ENCODE assay signal across 8 mouse cellular contexts in the genomic region with DNA sequence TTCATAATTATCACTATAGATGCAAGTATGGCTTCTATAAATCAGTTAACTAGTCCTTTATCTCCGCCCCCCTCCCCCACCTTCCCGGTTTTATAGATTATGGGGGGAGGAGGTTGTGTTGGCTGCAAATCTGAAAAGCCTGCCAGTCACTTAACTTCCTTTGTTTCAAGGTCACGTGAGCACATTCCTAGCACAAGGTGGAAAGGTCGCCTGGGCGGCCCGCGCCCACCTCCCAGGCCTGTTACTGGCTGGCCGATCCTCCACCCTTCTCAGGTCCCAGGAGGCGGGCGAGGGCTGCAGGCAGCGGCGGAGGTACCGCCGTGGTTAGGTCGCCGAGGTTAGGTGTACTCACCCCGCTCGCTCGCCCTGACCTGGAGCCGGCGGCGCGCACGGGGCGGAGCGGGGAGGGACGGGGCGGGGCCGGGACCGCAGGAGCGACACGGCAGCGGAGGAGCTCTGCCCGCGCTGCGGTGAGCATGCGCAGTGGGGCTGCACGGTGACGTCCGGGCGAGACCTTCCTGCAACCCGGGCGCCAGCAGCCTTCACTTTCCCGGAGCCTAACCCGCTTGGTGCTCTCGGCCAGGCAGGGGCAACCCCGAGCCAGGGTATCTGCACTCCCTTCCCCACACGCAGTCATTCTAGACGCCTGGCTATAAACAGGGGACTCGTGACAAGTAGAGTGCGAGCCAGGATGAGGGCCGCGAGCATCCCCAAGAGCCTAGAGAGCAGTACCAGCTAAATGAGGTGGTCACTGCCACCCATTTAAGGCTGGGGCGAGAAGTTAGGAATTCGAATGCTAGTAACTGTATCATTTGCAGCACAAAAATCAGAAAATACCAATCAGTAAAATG. TPM values are rescaled to one million over a fixed set of nuclear protein-coding genes. Genes with fewer than 3 reads are reported as not detected.
DNase-seq lines count a peak whose midpoint lies in the region; ATAC-seq and TF ChIP-seq lines count a peak whose summit lies in the region.

A gene (minus strand): TSS at position 382 of the 851 bp plus-strand sequence.

- peak within 1 kb of the TSS; percentile 62 for H3K4me3 ChIP-seq in embryonic facial prominence, embryonic 14.5 days (ENCODE audit: low read depth, low read length)
- H3K4me3 ChIP-seq in limb, embryonic 14.5 days (replicated peaks; ENCODE audit: low read length): peak within 1 kb of the TSS; percentile 63
- peak within 1 kb of the TSS; percentile 63 for H3K4me3 ChIP-seq in midbrain, postnatal 0 days (ENCODE audit: low read depth, low read length)

- no peaks in the 10 kb centered on the region for H3K27me3 ChIP-seq in embryonic facial prominence, embryonic 14.5 days (replicated peaks; ENCODE audit: control insufficient read depth, insufficient read depth, low read length)
- no peaks in the 10 kb centered on the region for H3K27me3 ChIP-seq in limb, embryonic 14.5 days (ENCODE audit: control insufficient read depth, insufficient read depth, low read length)
- no peaks in the 10 kb centered on the region for H3K27me3 ChIP-seq in midbrain, postnatal 0 days (ENCODE audit: insufficient read depth, low read length)

- H3K9ac ChIP-seq in embryonic facial prominence, embryonic 14.5 days (ENCODE audit: low read depth, low read length): peak within 1 kb of the TSS; percentile 82
- H3K9ac ChIP-seq in limb, embryonic 14.5 days (ENCODE audit: low read depth, low read length, severe bottlenecking): peak within 1 kb of the TSS; percentile 86
- peak within 1 kb of the TSS; percentile 84 for H3K9ac ChIP-seq in midbrain, postnatal 0 days (replicated peaks; ENCODE audit: low read length, poor library complexity, severe bottlenecking)

- 2% methylated on average over 23 of the region's 55 CpGs for WGBS in embryonic facial prominence, embryonic 14.5 days
- WGBS in limb, embryonic 14.5 days: 2% methylated on average over 51 of the region's 55 CpGs
- WGBS in midbrain, postnatal 0 days: 1% methylated on average over 48 of the region's 55 CpGs

- peak; percentile 98 for ATAC-seq in embryonic facial prominence, embryonic 14.5 days (ENCODE audit: low read depth)
- peak; percentile 96 for ATAC-seq in limb, embryonic 14.5 days (ENCODE audit: low FRiP score, low read depth)
- ATAC-seq in midbrain, postnatal 0 days (ENCODE audit: low FRiP score): peak; percentile 97

- no peak for TF ChIP-seq CTCF in midbrain, postnatal 0 days (IDR thresholded peaks at IDR 0.05)

- no peaks in the 10 kb centered on the region for H3K9me3 ChIP-seq in embryonic facial prominence, embryonic 14.5 days (ENCODE audit: control insufficient read depth, low read length)
- no peaks in the 10 kb centered on the region for H3K9me3 ChIP-seq in limb, embryonic 14.5 days (ENCODE audit: control insufficient read depth, low read length)
- no peaks in the 10 kb centered on the region for H3K9me3 ChIP-seq in midbrain, postnatal 0 days (ENCODE audit: low read length)

- peak; percentile 62; the same call in 1 of the 2 replicates for TF ChIP-seq POLR2A in limb, embryonic 14.5 days (IDR thresholded peaks at IDR 0.05; ENCODE audit: borderline replicate concordance, extremely low read depth, insufficient read depth, insufficient read length)

- H3K36me3 ChIP-seq in embryonic facial prominence, embryonic 14.5 days (ENCODE audit: control insufficient read depth, insufficient read depth, low read length): no peaks in the 10 kb centered on the region
- no peaks in the 10 kb centered on the region for H3K36me3 ChIP-seq in limb, embryonic 14.5 days (ENCODE audit: control insufficient read depth, insufficient read depth, low read length)
- H3K36me3 ChIP-seq in midbrain, postnatal 0 days (ENCODE audit: insufficient read depth, low read length): no peaks in the 10 kb centered on the region

- 0 out of 2 replicates have a peak, but pooled peaks cover 9% of the 10 kb centered on the region for H3K4me1 ChIP-seq in embryonic facial prominence, embryonic 14.5 days (ENCODE audit: control insufficient read depth, insufficient read depth, low read length)
- 0 out of 2 replicates have a peak, but pooled peaks cover 2% of the 10 kb centered on the region for H3K4me1 ChIP-seq in limb, embryonic 14.5 days (ENCODE audit: control insufficient read depth, insufficient read depth, low read length)
- H3K4me1 ChIP-seq in midbrain, postnatal 0 days (ENCODE audit: insufficient read depth, low read length): no peaks in the 10 kb centered on the region

- H3K4me2 ChIP-seq in embryonic facial prominence, embryonic 14.5 days (ENCODE audit: low read depth, low read length): peak within 1 kb of the TSS; percentile 68
- peak within 1 kb of the TSS; percentile 67 for H3K4me2 ChIP-seq in limb, embryonic 14.5 days (replicated peaks; ENCODE audit: low read depth, low read length, severe bottlenecking)
- H3K4me2 ChIP-seq in midbrain, postnatal 0 days (ENCODE audit: low read depth, low read length, poor library complexity, severe bottlenecking): peak within 1 kb of the TSS; percentile 61

- DNase-seq in 3T3-L1 (ENCODE audit: low read depth, low spot score): peak; percentile 87
- DNase-seq in adrenal gland, postnatal 4 days (ENCODE audit: low spot score in 2 of 2): peak; percentile 77 to 80
- DNase-seq in embryonic facial prominence, embryonic 14.5 days (ENCODE audit: low spot score): peak; percentile 94
- peak; percentile 90 for DNase-seq in heart, adult 8-10 months (ENCODE audit: low spot score)
- peak; percentile 95 for DNase-seq in kidney, adult 9 months
- DNase-seq in limb, embryonic 14.5 days (ENCODE audit: low spot score): peak; percentile 91
- peak; percentile 89 for DNase-seq in midbrain, postnatal 0 days (ENCODE audit: low spot score)
- peak; percentile 86 for DNase-seq in spleen, postnatal 14 days (ENCODE audit: low spot score in 2 of 2)

- peak within 1 kb of the TSS; percentile 91 for H3K27ac ChIP-seq in embryonic facial prominence, embryonic 14.5 days (replicated peaks; ENCODE audit: low read depth, low read length)
- peak within 1 kb of the TSS; percentile 97 for H3K27ac ChIP-seq in limb, embryonic 14.5 days (replicated peaks; ENCODE audit: low read depth, low read length)
- peak within 1 kb of the TSS; percentile 82 for H3K27ac ChIP-seq in midbrain, postnatal 0 days (ENCODE audit: low read depth, low read length)

RNA-seq across cellular contexts. Expression of the gene that starts here (rescaled TPM):
- total RNA-seq in adrenal gland, postnatal 4 days (2021): 10 to 100 TPM; 22.4 to 23.4 TPM
- 14.5 and 17.9 TPM in 2 replicates for polyA plus RNA-seq in embryonic facial prominence, embryonic 14.5 days (2014; fragmentation: Nextera tagmentation; extraction: Ambion mirVana)
- 10 to 100 TPM; 28.3 to 32.7 (median 28.8) TPM for total RNA-seq in heart, adult 8-10 months (2022)
- 4.0 and 5.4 TPM in 2 replicates for polyA plus RNA-seq in limb, embryonic 14.5 days (2012; rRNA removed)
- polyA plus RNA-seq in limb, embryonic 14.5 days (2014; fragmentation: Nextera tagmentation; extraction: Ambion mirVana): 18.3 and 19.4 TPM in 2 replicates
- total RNA-seq in midbrain, postnatal 0 days (2014; rRNA removed): 3.2 and 3.8 TPM in 2 replicates
- 12.3 and 13.2 TPM in 2 replicates for polyA plus RNA-seq in midbrain, postnatal 0 days (2015; fragmentation: Nextera tagmentation; extraction: Ambion mirVana)

Comparison
In these comparisons a context has a peak if more than half of its experiments do, and no peak if none do; other contexts are left out.
1. Peak in every context shown above with its lines: DNase-seq, ATAC-seq, H3K4me3 ChIP-seq and H3K27ac ChIP-seq.